Mouse (Mus musculus) stomach, postnatal 0 days (tissue): Measurements from ENCODE around the gene Ifi204.
"Not testable (repeated sequence)": the region's sequence is repeated elsewhere in the genome, so short reads cannot be mapped to it uniquely, and the experiment has no call there.

Experiments used
- CTCF ChIP-seq: IDR thresholded peaks from 2 replicates; pipeline ENCODE4 v1.5.1; 2016; ENCODE audit warnings: antibody characterized with exemption, low read depth, mild to moderate bottlenecking, moderate library complexity
- EP300 ChIP-seq: optimal IDR thresholded peaks from 2 replicates; pipeline ENCODE3; 2016; ENCODE audit warnings: antibody characterized with exemption

DNA sequence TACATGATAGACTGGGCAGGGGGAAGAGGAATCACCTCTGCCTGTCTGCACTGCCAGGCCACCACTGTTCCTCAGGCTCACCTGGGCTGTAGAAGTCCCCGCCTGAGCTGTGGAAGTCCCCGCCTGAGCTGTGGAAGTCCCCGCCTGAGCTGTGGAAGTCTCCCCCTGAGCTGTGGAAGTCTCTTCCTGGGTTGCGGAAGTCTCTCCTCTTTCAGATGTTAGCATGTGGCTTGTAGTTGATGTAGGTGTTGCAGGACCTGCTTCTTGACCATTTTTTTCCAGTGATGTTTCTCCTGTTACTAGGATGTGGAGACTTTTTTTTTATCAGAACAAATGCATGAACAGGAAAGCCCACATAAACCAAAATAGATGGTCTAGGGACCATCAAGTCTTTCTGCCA lies 31.7 kb downstream of the Ifi204 start:
- TF ChIP-seq EP300, CTCF: not testable (repeated sequence)
